Mouse (Mus musculus): ENCODE results near the gene Tmem108. TPM values are rescaled to one million over a fixed set of nuclear protein-coding genes. Genes with fewer than 3 reads are reported as not detected.
A peak's percentile ranks its signal among the peaks of the same experiment; 100 is the strongest.

Tmem108 gene
- polyA plus RNA-seq, 1 experiment from 2014 or later: 5.5 TPM

GRCm38 (mm10) chr9:103778185-103778584, 16.5 kb upstream of the Tmem108 start:
- Histone ChIP-seq H3K27ac (no peak overlapping the region), H3K4me1 (replicated peaks; ENCODE audit: insufficient read depth, low read length) (no peaks in the 10 kb centered on the region), H3K27me3 (ENCODE audit: insufficient read depth, low read length) (no peaks in the 10 kb centered on the region), H3K9ac (ENCODE audit: low read depth, low read length) (no peak overlapping the region), H3K4me2 (ENCODE audit: low read length) (no peak overlapping the region), H3K9me3 (replicated peaks; ENCODE audit: low read length) (no peaks in the 10 kb centered on the region), H3K36me3 (ENCODE audit: insufficient read depth, low read length) (no peaks in the 10 kb centered on the region), H3K4me3 (replicated peaks; ENCODE audit: low read depth, low read length) (no peak overlapping the region)
- 58% methylated on average over 1 of the region's 1 CpGs for WGBS
- TF ChIP-seq CTCF (IDR thresholded peaks at IDR 0.05; ENCODE audit: low read depth): no peak
- ATAC-seq (replicated peaks; ENCODE audit: low FRiP score, low read depth) (no peak), DNase-seq (ENCODE audit: low spot score) (no peak)

GRCm38 (mm10) chr9:103761151-103761571, 476 bp downstream of the Tmem108 start:
- Histone ChIP-seq H3K4me3 (replicated peaks; ENCODE audit: low read depth, low read length) (peak overlapping the region; percentile 57), H3K27me3 (ENCODE audit: insufficient read depth, low read length) (peaks cover 8% of the 10 kb centered on the region; the same call in 1 of the 2 replicates), H3K9me3 (replicated peaks; ENCODE audit: low read length) (no peaks in the 10 kb centered on the region), H3K36me3 (ENCODE audit: insufficient read depth, low read length) (no peaks in the 10 kb centered on the region), H3K27ac (no peak overlapping the region), H3K4me1 (replicated peaks; ENCODE audit: insufficient read depth, low read length) (peaks cover 5% of the 10 kb centered on the region; the same call in 1 of the 2 replicates), H3K4me2 (ENCODE audit: low read length) (peak overlapping the region; percentile 84), H3K9ac (ENCODE audit: low read depth, low read length) (peak overlapping the region; percentile 23; the same call in 1 of the 2 replicates)
- ATAC-seq (replicated peaks; ENCODE audit: low FRiP score, low read depth) (no peak; the same call in 1 of the 2 replicates), DNase-seq (ENCODE audit: low spot score) (no peak)
- no peak for TF ChIP-seq CTCF (IDR thresholded peaks at IDR 0.05; ENCODE audit: low read depth)
- WGBS: under 1% methylated on average over 30 of the region's 30 CpGs

DNA sequence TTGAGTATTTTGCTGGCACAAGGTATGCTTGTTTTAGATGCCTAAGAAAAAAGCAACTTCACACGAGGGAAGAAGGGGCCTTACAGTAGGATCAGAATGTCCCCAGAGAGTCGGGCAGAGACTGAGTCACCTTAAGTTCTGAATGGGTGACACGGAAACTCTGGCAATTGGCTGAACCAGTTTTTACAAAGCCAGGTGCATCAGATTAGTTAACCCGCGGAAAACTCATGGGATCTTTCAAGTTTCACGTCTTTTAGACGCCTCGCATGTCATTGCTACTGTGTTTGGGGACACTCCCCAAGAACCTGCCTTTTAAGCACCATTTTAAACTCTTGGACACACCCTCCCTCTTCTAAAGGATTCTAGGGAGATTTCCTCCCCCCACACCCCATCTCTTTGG, 1.3 kb downstream of the Tmem108 start:
- Histone ChIP-seq H3K36me3 (ENCODE audit: insufficient read depth, low read length) (no peaks in the 10 kb centered on the region), H3K4me2 (ENCODE audit: low read length) (no peak overlapping the region), H3K27ac (no peak overlapping the region), H3K9me3 (replicated peaks; ENCODE audit: low read length) (no peaks in the 10 kb centered on the region), H3K27me3 (ENCODE audit: insufficient read depth, low read length) (peaks cover 8% of the 10 kb centered on the region; the same call in 1 of the 2 replicates), H3K9ac (ENCODE audit: low read depth, low read length) (no peak overlapping the region), H3K4me3 (replicated peaks; ENCODE audit: low read depth, low read length) (no peak overlapping the region), H3K4me1 (replicated peaks; ENCODE audit: insufficient read depth, low read length) (peaks cover 5% of the 10 kb centered on the region; the same call in 1 of the 2 replicates)
- DNase-seq (ENCODE audit: low spot score) (no peak), ATAC-seq (replicated peaks; ENCODE audit: low FRiP score, low read depth) (no peak)
- TF ChIP-seq CTCF (IDR thresholded peaks at IDR 0.05; ENCODE audit: low read depth): no peak
- WGBS: 33% methylated on average over 8 of the region's 8 CpGs

GRCm38 (mm10) chr9:103759829-103760228, 1.8 kb downstream of the Tmem108 start:
- H3K9ac ChIP-seq (ENCODE audit: low read depth, low read length): no peak overlapping the region
- H3K27ac ChIP-seq: no peak overlapping the region
- peaks cover 5% of the 10 kb centered on the region; the same call in 1 of the 2 replicates for H3K4me1 ChIP-seq (replicated peaks; ENCODE audit: insufficient read depth, low read length)
- H3K4me2 ChIP-seq (ENCODE audit: low read length): no peak overlapping the region
- ATAC-seq (replicated peaks; ENCODE audit: low FRiP score, low read depth): no peak
- no peaks in the 10 kb centered on the region for H3K9me3 ChIP-seq (replicated peaks; ENCODE audit: low read length)
- no peaks in the 10 kb centered on the region for H3K36me3 ChIP-seq (ENCODE audit: insufficient read depth, low read length)
- H3K4me3 ChIP-seq (replicated peaks; ENCODE audit: low read depth, low read length): no peak overlapping the region
- no peak for DNase-seq (ENCODE audit: low spot score)
- peaks cover 8% of the 10 kb centered on the region; the same call in 1 of the 2 replicates for H3K27me3 ChIP-seq (ENCODE audit: insufficient read depth, low read length)
- WGBS: 64% methylated on average over 9 of the region's 9 CpGs
- no peak for TF ChIP-seq CTCF (IDR thresholded peaks at IDR 0.05; ENCODE audit: low read depth)

GRCm38 (mm10) chr9:103758930-103759695, 2.5 kb downstream of the Tmem108 start:
- Histone ChIP-seq H3K4me2 (ENCODE audit: low read length) (no peak overlapping the region), H3K4me1 (replicated peaks; ENCODE audit: insufficient read depth, low read length) (peaks cover 5% of the 10 kb centered on the region; the same call in 1 of the 2 replicates), H3K4me3 (replicated peaks; ENCODE audit: low read depth, low read length) (no peak overlapping the region), H3K27ac (no peak overlapping the region), H3K9ac (ENCODE audit: low read depth, low read length) (no peak overlapping the region), H3K36me3 (ENCODE audit: insufficient read depth, low read length) (no peaks in the 10 kb centered on the region), H3K9me3 (replicated peaks; ENCODE audit: low read length) (no peaks in the 10 kb centered on the region), H3K27me3 (ENCODE audit: insufficient read depth, low read length) (peaks cover 8% of the 10 kb centered on the region; the same call in 1 of the 2 replicates)
- ATAC-seq (replicated peaks; ENCODE audit: low FRiP score, low read depth): no peak
- TF ChIP-seq CTCF (IDR thresholded peaks at IDR 0.05; ENCODE audit: low read depth): peak; percentile 98
- WGBS: 20% methylated on average over 20 of the region's 20 CpGs
- DNase-seq (ENCODE audit: low spot score): peak; percentile 92

- Histone ChIP-seq H3K36me3 (ENCODE audit: insufficient read depth, low read length) (no peaks in the 10 kb centered on the region), H3K9me3 (replicated peaks; ENCODE audit: low read length) (no peaks in the 10 kb centered on the region), H3K4me3 (replicated peaks; ENCODE audit: low read depth, low read length) (no peak overlapping the region), H3K4me1 (replicated peaks; ENCODE audit: insufficient read depth, low read length) (peaks cover 5% of the 10 kb centered on the region; the same call in 1 of the 2 replicates), H3K27me3 (ENCODE audit: insufficient read depth, low read length) (peaks cover 8% of the 10 kb centered on the region; the same call in 1 of the 2 replicates), H3K9ac (ENCODE audit: low read depth, low read length) (no peak overlapping the region), H3K27ac (no peak overlapping the region), H3K4me2 (ENCODE audit: low read length) (no peak overlapping the region)
- DNase-seq (ENCODE audit: low spot score): no peak
- no peak for TF ChIP-seq CTCF (IDR thresholded peaks at IDR 0.05; ENCODE audit: low read depth)
- ATAC-seq (replicated peaks; ENCODE audit: low FRiP score, low read depth): no peak
- 80% methylated on average over 7 of the region's 7 CpGs for WGBS
Measured at GRCm38 (mm10) chr9:103758246-103758645, 3.4 kb downstream of the Tmem108 start.

Data from kidney, postnatal 0 days (tissue).